Mouse (Mus musculus) v-Abl transformed pro-B cells (cell line): ENCODE results near the gene D630003M21Rik.

Experiments used
- in situ Hi-C, 2 experiments: fragments of 400-800 bp; cut with MboI; formaldehyde crosslinking; loops; one replicate each; pipeline ENCODE4 v1.15.1; 2025; ENCODE audit not compliant: unreplicated experiment in 2 of 2

Gene D630003M21Rik

DNA sequence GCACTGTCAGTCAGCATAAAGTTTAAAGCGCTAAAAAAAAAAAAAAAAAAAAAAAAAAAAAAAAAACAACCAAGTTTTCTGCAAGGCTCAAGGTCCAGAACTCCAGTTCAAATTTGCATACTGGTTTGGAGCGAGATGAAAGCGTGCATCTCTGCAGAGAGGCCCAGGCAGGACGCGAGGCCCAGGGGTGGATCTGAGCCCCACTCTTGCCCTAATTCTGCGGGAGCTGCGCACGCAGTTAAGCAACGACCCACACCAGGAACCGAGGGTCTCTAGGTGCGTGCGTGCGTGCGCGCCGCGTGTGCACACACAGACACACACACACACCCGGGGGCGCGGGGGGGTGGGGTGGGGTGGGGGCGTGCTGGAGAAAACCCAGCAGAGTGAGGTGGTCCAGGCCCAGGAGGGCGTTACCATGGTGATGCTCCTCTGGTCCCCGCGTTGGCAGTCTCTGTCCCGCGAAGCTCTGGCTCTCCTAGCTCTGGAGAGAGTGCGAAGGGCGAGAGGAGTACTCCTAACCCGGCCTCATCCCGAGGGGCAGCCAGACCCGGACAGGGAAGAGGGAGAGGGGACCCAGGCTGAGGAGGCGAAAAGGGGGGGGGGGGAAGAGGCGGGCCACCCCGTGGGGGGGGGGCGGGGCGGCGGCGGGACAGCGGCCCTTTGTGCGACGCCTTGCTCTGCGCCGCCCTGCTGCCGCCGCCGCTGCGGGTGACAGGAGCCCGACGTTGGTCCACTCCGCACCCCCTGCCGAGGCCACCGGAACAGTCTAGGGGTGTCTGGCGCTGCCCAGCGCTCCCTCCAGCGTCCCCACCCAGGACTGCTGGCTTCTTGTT is at the start of gene D630003M21Rik:
Gene D630003M21Rik (minus strand): TSS at position 553 of the 833 bp plus-strand sequence.
- in situ Hi-C loops, result no loop called here

DNA sequence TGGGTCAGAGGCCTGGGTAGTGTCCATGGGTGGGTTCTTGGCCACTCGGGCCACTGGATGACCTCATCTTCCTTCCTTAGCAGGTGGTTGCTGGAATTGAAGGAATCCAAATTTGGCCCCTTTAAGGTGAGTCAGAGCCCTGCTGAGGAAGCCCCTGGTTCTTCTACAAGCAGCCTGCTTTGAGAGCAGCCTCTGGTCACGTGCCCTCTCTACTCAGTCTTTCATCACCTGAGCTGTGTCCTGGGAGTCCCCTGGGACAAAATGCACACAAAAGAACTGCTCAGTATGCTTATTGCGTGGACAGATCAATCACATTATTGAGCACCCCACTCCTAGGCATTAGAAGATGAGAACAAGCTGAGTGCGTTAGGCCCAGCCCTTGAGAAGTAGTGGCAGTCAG is 47.9 kb upstream of the D630003M21Rik start:
- in situ Hi-C loops, result no loop called here

DNA sequence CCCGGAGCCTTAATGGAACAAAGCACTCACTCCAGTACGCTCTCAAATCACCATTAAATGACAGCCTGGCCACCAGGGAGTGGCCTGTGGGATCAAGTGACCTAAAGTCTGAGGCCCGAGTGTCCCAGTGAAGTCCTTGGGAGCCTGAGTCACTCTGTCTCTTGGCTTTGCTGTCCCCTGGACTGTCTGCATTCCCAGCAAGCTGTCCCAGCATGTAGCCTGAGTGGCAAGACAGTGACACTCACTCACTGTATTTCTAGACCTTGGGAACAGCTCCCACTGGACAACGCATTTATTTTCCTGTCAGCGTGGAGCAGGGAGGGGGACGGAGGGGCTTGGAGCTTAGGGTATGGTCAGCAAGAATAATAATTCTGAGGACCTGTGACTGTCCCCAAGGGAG is 47.4 kb upstream of the D630003M21Rik start:
- in situ Hi-C loops, result no loop called here

DNA sequence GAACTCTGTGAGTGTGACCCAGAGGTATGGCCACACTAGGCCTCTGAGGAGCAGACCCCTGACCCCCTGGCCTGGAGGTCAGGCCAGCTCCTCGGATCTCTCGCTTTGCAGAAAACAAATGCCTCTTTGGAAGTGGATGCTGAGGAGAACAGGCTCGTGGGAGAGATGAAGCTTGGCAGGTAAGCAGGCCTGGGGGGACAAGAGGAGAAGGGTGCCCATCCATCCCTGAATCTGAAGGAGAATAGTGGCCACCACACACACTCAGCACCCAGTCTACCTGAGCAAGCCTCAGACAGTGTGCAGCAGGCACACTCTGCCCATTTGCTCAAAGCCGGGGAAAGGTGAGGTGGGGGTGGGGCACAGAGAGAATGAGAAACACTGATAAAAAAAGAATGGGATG is 46.8 kb upstream of the D630003M21Rik start:
- in situ Hi-C loops, result no loop called here

DNA sequence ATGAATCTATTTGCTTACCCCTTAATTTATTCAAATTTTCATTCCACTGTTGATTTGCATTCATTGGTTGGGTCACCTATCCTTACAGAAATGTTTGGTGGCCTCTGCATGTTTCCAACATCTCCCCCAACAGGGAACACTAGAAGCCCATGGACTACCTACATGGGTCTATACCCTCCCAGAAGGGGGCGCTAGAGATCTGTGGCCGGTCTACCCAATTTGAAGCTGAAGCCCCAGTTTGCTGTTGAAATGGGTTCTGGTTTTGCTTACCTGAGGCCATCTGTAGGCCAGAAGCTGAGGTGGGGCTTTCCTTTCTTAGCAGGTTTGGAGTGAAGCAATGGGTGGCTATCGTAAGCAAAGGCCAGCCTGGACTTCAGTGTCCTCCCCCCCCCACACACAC is 46.3 kb upstream of the D630003M21Rik start:
- in situ Hi-C loops, result no loop called here

DNA sequence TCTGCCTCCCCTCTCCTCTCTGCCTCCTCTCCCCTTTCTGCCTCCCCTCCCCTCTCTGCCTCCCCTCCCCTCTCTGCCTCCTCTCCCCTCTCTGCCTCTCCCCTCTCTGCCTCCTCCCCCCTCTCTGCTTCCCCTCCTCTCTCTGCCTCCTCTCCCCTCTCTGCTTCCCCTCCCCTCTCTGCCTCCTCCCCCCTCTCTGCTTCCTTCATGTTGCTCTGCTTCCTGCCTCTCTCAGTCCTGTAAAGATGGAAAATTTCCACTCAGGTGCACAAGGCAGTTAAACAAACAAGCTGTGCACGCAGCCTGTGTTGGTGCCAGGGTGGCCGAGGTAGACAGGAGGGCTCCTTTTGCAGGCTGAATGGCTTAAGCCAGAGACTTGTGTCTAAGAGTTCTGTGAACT is 44.6 kb upstream of the D630003M21Rik start:
- in situ Hi-C loops, result no loop called here

DNA sequence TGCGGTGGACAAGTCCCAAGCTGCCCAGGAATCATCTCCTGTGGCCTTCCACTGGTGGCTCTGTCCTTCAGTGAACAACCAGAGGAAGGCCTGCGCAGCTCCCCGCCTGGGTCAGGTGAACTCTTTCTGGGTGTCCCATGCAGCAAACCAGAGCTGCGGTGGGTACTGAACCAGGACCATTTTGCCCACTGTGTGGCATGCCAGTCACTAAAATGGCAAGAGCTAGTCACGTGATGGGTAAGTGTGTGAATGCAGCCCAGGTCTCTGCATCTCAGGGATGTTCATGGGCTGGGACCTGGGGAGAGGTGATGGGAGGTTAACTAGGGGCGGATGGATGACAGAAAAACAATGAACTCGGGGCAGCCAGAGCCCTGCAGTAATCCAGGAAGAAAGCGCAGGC is 41.0 kb upstream of the D630003M21Rik start:
- in situ Hi-C loops, result no loop called here

DNA sequence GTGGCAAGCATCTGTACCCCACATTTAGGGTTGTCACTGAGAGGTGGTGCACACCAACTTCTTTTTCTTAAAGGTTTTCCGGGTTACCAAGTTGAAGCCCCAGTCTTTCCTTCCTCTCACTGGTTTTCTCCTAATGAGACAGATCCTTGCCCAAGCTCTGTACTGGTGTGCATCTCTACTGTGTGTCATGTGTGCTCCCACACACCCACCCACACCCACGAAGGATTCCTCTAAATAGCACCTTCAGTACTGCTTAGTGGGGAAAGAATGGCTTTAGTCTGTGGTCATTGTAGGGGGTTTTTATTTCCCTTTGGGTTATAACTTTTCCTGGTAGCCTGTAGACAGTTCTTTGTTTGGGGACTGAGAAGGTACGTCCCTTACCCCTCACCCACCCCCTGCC is 35.9 kb upstream of the D630003M21Rik start:
- in situ Hi-C loops, result no loop called here

DNA sequence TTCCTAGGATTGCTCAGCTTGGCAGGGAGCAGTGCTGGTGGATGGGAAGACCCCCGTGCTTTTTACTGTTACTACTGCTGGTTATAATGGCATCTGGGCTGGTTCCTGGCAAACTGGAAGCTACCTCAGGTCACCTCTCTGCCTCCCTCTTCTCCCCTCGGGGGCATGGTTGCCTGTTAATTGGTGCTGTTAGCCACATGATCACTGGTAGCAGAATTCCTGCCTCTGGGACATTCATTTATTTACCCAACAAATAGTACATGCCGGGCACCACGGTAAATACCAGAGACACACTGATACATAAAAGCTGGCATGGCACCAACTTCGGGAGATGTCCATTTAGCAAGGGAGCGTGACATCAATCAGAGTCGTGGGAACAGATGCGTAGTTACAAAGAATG is 30.5 kb upstream of the D630003M21Rik start:
- in situ Hi-C loops, result no loop called here

DNA sequence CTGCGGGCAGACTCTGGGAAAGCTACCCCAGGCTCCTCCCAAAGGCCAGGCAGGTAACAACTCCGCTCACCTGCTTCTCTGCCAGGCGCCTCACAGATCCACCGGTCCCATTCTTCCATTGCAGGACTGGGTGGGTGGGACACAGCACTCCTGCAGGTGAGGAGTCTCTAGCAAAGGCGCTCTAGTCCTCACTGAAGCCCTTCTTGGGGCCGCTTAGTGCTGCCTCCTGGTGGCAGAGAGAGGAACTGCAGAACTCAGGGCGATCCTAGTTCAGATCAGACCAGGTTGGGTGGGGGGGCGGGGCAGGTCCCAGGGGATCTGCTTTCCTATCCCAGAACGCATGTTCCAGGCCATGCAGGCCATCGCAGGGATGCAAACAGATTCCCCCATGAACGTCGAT is 29.8 kb upstream of the D630003M21Rik start:
- in situ Hi-C loops, result no loop called here

DNA sequence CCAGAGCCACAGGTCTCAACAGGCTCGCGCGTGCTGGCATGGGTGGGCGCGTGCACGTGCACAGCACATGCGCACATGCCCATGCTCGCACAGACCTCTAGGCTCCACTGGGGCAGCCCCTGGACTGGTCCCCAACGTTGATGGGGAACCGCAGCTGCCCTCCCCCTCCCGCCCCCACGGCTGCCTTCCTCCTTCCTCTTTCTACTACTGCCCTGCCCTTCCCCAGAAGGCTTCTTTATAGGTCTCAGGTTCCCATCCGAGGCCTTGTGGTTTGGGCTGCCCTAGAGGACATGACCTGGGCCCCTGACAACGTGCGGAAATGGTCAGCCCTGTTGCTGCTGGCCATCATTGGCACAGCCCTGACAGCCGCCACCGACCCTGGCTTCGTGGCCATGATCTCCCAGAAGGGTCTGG is 29.0 kb upstream of the D630003M21Rik start, which contains the start of gene Bpi:
Gene Bpi (plus strand): TSS at position 90 of the 414 bp plus-strand sequence.
- in situ Hi-C loops, result no loop called here

DNA sequence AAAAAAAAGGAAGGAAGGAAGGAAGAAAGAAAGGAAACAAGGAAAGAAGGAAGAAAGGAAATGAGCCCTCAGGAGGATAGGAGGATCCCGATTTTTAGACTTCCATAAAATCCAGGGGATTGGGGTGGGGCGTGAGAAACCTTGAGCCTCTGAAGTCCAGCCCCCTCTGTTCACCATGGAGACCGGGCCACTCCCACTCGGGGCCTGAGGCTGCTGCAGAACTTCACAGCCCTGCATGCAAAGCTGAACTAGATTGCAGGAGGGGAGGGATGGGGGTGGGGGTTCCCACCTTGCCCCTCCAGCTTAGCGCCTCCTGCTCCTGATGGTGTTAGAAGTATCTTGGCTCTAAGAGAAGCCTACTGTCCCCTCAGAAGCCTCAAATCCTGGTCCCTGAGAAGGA is 27.9 kb upstream of the D630003M21Rik start:
- in situ Hi-C loops, result no loop called here

DNA sequence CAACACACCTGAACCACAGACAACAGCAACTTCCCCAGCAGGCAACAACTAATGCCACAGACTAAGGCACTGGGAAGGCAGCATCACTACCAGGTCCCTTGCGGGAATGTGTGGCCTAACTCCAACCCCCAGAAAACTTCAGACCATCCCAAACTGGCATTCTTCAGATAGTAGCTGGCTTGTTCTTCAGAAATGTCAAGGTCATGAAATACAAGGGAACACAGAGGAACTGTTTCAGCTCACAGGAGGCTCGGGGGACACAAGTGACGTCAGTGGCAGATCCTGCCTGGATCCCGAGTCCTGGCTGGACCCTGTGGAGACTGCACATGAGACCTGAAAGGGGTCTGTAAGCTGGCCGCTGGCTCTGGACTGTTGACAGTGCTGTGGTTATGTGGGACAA is 24.8 kb upstream of the D630003M21Rik start:
- in situ Hi-C loops, result no loop called here

DNA sequence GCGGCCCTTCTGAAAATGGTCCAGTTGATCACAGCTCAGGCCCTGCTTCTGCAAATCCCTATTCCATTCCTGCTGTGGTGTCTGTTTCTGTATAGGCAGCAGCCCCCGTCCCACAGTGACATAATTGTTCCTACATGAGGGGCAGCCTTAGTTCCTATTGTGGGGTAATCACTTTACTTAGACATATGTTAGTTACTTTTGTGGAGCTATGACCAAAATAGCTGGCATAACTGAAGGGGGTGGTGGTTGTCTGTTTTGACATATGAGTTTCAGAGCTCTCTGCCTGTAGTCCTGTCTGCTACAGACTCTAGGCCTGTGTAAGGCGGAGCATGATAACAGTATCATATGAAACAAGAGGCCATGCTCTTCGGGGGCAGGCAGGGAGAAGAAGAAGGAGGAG is 21.5 kb upstream of the D630003M21Rik start:
- in situ Hi-C loops, result no loop called here

DNA sequence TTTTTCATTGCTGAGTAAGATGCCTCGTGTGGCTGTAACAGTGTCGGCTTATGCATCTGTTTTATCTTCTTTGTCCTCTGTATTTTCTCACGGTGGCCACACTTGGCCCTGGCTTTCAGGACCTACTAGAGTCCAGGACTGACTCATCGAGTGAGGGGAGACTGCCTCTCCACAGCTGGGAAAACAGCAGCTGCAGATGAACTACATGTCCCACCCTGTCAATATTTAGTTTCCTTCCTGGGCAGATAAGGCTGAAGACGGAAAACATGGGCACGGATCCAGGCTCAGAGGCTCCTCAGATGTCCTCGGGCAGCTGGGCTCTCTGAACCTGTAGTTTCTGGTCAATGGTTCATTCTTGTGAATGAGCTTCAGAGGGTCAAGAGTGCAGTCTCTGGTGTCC is 19.3 kb upstream of the D630003M21Rik start:
- in situ Hi-C loops, result no loop called here

DNA sequence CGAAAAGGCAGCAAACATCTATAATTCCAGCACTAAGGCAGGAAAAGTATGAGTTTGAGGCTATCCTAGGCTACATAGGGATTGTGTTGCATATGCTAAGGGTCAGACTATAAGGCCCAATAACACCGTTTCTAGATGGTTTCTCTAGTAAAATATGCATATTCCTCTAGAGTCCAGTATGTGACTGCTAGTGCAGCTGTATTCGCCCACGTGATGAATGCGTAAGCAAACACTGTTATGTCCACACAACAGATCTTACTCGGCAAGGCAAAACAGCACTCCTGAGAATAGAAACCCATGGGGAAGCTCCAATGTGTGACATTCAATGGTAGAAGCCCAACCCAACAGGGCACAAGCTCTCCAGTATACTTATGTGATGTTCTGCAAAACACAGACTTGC is 18.8 kb upstream of the D630003M21Rik start:
- in situ Hi-C loops, result no loop called here

DNA sequence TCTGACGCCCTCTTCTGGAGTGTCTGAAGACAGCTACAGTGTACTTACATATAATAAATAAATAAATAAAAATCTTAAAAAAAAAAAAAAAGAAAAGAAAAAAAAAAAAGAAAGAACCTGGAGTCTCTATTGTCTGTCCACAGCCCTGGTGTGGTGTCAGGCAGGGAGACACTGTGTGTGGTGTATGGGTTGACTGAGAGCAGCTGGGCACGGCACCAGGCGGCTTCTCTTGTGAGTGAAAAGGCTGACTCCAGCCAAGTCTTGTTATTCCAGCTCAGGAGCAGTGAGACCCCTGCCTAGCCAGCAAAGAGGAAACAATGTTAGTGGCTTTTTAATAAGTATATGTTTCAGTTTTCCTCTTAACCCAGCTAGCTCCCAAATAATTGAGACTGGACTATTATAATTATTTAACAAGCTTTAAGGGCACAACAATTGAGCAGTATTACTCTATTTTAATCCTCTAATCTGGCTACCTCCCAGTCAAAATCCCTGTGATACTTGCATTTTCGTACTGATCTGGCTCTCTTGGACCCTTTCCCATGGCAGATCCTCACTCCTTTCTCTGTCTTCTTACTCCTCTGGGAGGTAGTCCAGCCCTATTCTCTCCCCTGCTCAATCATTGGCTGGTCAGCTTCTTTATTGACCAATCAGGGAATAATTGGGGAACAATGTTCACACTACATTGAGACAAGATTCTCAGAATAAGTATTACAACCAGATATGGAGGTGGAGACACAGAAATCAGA is 16.2 kb upstream of the D630003M21Rik start:
- in situ Hi-C loops, result no loop called here

DNA sequence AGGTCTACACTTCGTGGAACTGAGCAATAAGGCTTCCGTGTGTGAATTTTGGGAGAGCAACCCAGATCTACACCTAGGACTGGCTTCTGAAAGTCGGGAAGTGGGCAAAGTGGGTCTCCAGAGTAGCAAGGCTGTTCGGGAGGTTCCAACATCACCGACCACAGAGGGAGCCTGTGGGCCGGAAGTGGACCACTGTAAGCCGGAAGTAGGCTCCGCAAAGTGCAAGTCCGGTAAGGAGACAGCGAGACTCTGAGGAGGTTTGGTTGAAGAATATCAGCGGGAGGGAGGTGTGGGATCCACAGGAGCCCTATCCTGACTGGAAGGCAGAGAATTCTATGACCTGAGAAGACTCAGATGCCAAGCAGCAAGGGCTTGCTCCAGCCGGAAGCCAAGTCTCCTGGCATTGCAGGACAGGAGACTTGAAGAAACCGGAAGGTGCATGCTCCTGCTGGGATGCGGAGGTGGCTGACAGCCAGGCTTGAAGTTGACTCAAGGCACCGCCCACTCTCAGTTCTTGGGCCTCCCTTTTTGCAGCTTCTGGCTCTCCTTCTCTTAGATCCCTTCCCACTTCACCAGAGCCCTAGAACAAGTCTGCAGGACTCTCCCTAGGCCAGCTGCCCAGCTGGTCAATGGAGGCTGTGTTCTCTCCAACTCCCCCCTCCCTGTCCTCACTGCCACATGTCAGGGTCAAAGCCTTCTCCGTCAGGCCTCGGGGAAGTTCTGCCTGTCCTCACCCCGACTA is 14.3 kb upstream of the D630003M21Rik start:
- in situ Hi-C loops, result no loop called here

DNA sequence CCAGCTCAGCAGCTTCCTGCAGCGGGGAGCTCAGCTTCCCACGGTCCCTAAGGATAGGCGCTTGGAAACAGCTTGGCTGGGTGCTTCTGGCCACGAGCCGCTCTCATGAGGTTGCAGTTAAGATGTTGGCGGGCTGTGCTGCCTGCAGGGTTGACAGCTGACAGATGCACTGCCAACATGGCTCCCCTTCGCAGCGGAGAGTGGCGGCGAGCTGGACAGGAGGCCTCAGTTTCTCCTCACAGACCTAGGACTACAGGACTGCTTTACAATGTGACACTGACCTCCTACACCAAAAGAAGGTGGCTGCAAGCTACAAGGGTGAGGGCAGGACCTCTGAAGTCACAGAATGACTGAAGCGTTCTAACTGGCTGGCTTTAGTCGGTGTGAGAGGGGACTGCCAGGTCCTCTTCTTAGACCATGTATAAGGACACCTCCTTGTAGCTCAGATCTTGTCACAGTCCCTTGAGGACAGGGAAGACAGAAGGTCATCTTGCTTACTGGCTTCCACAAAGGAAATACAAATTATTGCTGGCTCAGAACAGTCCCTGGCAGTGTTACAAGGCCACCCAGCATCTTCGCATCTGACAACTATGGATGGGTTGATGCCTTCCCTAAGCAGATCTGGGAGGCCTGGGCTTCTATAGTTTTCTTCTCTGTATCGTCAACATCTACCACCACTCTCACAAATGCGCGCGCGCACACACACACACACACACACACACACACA is 13.3 kb upstream of the D630003M21Rik start:
- in situ Hi-C loops, result no loop called here

DNA sequence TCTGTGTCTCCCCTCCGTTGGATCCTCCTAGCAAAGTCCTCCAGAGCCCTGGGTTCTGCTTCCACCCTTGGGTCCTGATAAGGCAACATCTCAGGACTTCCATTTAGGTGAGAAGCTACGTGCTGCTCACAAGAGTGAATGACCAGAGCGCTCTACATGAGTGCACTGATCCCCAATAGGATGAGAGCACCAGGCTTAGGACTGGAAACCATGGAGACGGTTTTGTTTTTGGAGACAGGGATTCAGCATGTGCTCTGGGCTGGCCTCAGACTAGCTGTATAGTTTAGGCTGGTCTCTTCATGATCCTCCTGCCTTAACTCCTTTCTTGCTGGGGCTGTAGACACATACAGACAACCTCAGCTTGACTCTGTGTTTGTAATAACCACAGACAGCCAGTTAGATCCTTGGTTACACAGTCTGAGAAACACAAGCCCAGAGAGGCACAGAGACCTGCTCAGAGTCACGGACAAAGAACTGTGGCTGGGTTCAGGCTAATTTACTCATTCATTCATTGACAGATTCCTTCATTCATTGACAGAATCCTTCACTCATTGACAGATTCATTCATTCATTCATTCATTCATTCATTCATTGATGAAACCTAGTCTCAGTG is 12.2 kb upstream of the D630003M21Rik start:
- in situ Hi-C loops, result no loop called here
